ENCODE assay signal across 8 mouse cellular contexts in genomic region chr10:94034876-94035657, GRCm38 (mm10). TPM values are rescaled to one million over a fixed set of nuclear protein-coding genes. Genes with fewer than 3 reads are reported as not detected.
A peak's percentile ranks its signal among the peaks of the same experiment; 100 is the strongest.
DNase-seq lines count a peak whose midpoint lies in the region; ATAC-seq and TF ChIP-seq lines count a peak whose summit lies in the region.

No protein-coding gene starts in this region.

- peak overlapping the region; percentile 81 to 93 (median 86) for H3K4me3 ChIP-seq in CH12.LX (replicated peaks in 1 of 3; ENCODE audit: low read depth in 2 of 3, low read length in 2 of 3, poor library complexity in 1 of 3)
- H3K4me3 ChIP-seq in kidney, postnatal 0 days (replicated peaks; ENCODE audit: low read depth, low read length), result peak overlapping the region; percentile 91

- TF ChIP-seq EP300 in CH12.LX (IDR thresholded peaks at IDR 0.05; ENCODE audit: low read length), result no peak

- H3K4me2 ChIP-seq in CH12.LX (ENCODE audit: insufficient read depth, low read depth, poor library complexity, severe bottlenecking), result peak overlapping the region; percentile 57
- peak overlapping the region; percentile 55 for H3K4me2 ChIP-seq in kidney, postnatal 0 days (ENCODE audit: low read length)

- no peaks in the 10 kb centered on the region for H3K27me3 ChIP-seq in CH12.LX (replicated peaks)
- H3K27me3 ChIP-seq in kidney, postnatal 0 days (ENCODE audit: insufficient read depth, low read length), result no peaks in the 10 kb centered on the region

- ATAC-seq in kidney, postnatal 0 days (replicated peaks; ENCODE audit: low FRiP score, low read depth), result peak; percentile 82

- in situ Hi-C loops in CH12.LX (cut with MboI; ENCODE audit: low pct_ligation_motif_present, low pct_unique_long_range_greater_than_20kb, low sequenced_read_pairs), result loop anchor here (5.0 kb wide), 1 partner anchor 72 kb away; no protein-coding TSS in a partner anchor

- peak; percentile 81 for DNase-seq in adrenal gland, adult 2 months
- no peak for DNase-seq in adrenal gland, adult 8-10 months
- peak; percentile 34 for DNase-seq in CH12.LX (ENCODE audit: extremely low read depth)
- DNase-seq in cerebellum, postnatal 14 days, result peak; percentile 76 to 78
- peak; percentile 52 for DNase-seq in gastrocnemius, postnatal 14 days
- peak; percentile 71 for DNase-seq in kidney, postnatal 0 days (ENCODE audit: low spot score)
- DNase-seq in lung, postnatal 10 days, result peak; percentile 74
- peak; percentile 58 for DNase-seq in right cerebral cortex, postnatal 4 days

- no peak overlapping the region for H3K27ac ChIP-seq in CH12.LX (ENCODE audit: insufficient read depth, low read depth)
- peak overlapping the region; percentile 63 for H3K27ac ChIP-seq in kidney, postnatal 0 days

- no peak for TF ChIP-seq CTCF in CH12.LX (conservative IDR thresholded peaks at IDR 0.05 in 1 of 2, IDR thresholded peaks at IDR 0.05 in 1 of 2; ENCODE audit: low read depth in 2 of 2, low read length in 2 of 2)
- no peak for TF ChIP-seq CTCF in kidney, postnatal 0 days (IDR thresholded peaks at IDR 0.05; ENCODE audit: low read depth)

- intact Hi-C loops in gastrocnemius, postnatal 14 days (cut with DNase I; ENCODE audit: low total_unique reads), result loop anchor here (5.0 kb wide), 1 partner anchor 82 kb away; no protein-coding TSS in a partner anchor

- dilution Hi-C loops in CH12.LX (cut with MboI; ENCODE audit: extremely low pct_ligation_motif_present, extremely low pct_unique_long_range_greater_than_20kb, low sequenced_read_pairs), result no loop called here

- H3K79me2 ChIP-seq in CH12.LX (replicated peaks; ENCODE audit: control insufficient read depth, extremely low read depth, insufficient read depth, poor library complexity, severe bottlenecking), result peaks cover 61% of the 10 kb centered on the region

- no peak for TF ChIP-seq RAD21 in CH12.LX (IDR thresholded peaks at IDR 0.05; ENCODE audit: low read depth, low read length)

- peaks cover under 1 to 24% of the 10 kb centered on the region in 2 experiments for H3K36me3 ChIP-seq in CH12.LX (replicated peaks in 1 of 2; ENCODE audit: control insufficient read depth in 1 of 2, insufficient read depth in 1 of 2, low read length in 1 of 2)
- H3K36me3 ChIP-seq in kidney, postnatal 0 days (ENCODE audit: insufficient read depth, low read length), result no peaks in the 10 kb centered on the region

- H3K9ac ChIP-seq in CH12.LX (ENCODE audit: insufficient read depth, low read depth), result peak overlapping the region; percentile 83
- peak overlapping the region; percentile 78 for H3K9ac ChIP-seq in kidney, postnatal 0 days (ENCODE audit: low read depth, low read length)

- H3K9me3 ChIP-seq in CH12.LX (replicated peaks; ENCODE audit: low read length), result no peaks in the 10 kb centered on the region
- no peaks in the 10 kb centered on the region for H3K9me3 ChIP-seq in kidney, postnatal 0 days (replicated peaks; ENCODE audit: low read length)

- WGBS in kidney, postnatal 0 days, result 1% methylated on average over 30 of the region's 30 CpGs

- no peak for TF ChIP-seq POLR2A in CH12.LX (IDR thresholded peaks at IDR 0.05; ENCODE audit: low read depth, low read length)

- peaks cover 0 to 38% of the 10 kb centered on the region in 2 experiments; a peak in 3 of 4 replicates for H3K4me1 ChIP-seq in CH12.LX (ENCODE audit: control insufficient read depth in 1 of 2, insufficient read depth in 2 of 2)
- no peaks in the 10 kb centered on the region for H3K4me1 ChIP-seq in kidney, postnatal 0 days (replicated peaks; ENCODE audit: insufficient read depth, low read length)

TF ChIP-seq in CH12.LX, 34 proteins besides CTCF, POLR2A, EP300 and RAD21:
- TF ChIP-seq MXI1 (IDR thresholded peaks at IDR 0.05; ENCODE audit: low read depth, low read length), result peak; percentile 72; the same call in 1 of the 2 replicates
- no peak for TF ChIP-seq ZC3H11A (IDR thresholded peaks at IDR 0.05; ENCODE audit: low read depth, low read length)
- TF ChIP-seq SIN3A (IDR thresholded peaks at IDR 0.05; ENCODE audit: low read length), result peak; percentile 76
- TF ChIP-seq PAX5 (IDR thresholded peaks at IDR 0.05; ENCODE audit: low read length), result no peak
- 0 out of 2 replicates have a peak, but pooled peaks have one; percentile 28 for TF ChIP-seq TBP (conservative IDR thresholded peaks at IDR 0.05; ENCODE audit: low read depth, low read length)
- peak; percentile 47; the same call in 1 of the 2 replicates for TF ChIP-seq BHLHE40 (IDR thresholded peaks at IDR 0.05; ENCODE audit: low read depth, low read length)

RNA-seq across cellular contexts. Expression of gene Vezt, which starts 0.6 kb away (rescaled TPM):
- 10 to 100 TPM; 20.9 to 22.1 TPM for total RNA-seq in adrenal gland, adult 2 months (2021)
- polyA plus RNA-seq in adrenal gland, adult 2 months (2012; rRNA removed), result 4.6 and 6.6 TPM in 2 replicates
- 10 to 100 TPM; 18.4 to 30.9 (median 25.1) TPM for total RNA-seq in adrenal gland, adult 8-10 months (2022)
- total RNA-seq in CH12.LX (2012; rRNA removed), result 18.0 and 18.8 TPM in 2 replicates
- 17.2 and 18.4 TPM in 2 replicates for total RNA-seq in CH12.LX (2014; rRNA removed)
- polyA plus RNA-seq in CH12.LX (2012; ENCODE audit: insufficient read length, low read depth), result 21.2 and 26.5 TPM in 2 replicates
- 10 to 100 TPM; 20.4 to 21.2 TPM for total RNA-seq in gastrocnemius, postnatal 14 days (2021)
- 20.8 and 22.0 TPM in 2 replicates for polyA plus RNA-seq in kidney, postnatal 0 days (2015; fragmentation: Nextera tagmentation; extraction: Ambion mirVana)

RNA-seq across cellular contexts. Expression of gene Fgd6, which starts 0.7 kb away (rescaled TPM):
- total RNA-seq in adrenal gland, adult 2 months (2021), result 1 to 10 TPM; 4.5 to 5.6 TPM
- polyA plus RNA-seq in adrenal gland, adult 2 months (2012; rRNA removed), result 0.64 and 0.80 TPM in 2 replicates
- 1 to 10 TPM; 4.5 to 6.5 (median 5.7) TPM for total RNA-seq in adrenal gland, adult 8-10 months (2022)
- total RNA-seq in CH12.LX (2012; rRNA removed) (5.0 and 7.2 TPM in 2 replicates), CH12.LX (2014; rRNA removed) (3.0 and 3.3 TPM in 2 replicates)
- 4.7 and 5.0 TPM in 2 replicates for polyA plus RNA-seq in CH12.LX (2012; ENCODE audit: insufficient read length, low read depth)
- 1 to 10 TPM; 2.1 to 2.5 TPM for total RNA-seq in gastrocnemius, postnatal 14 days (2021)
- polyA plus RNA-seq in kidney, postnatal 0 days (2015; fragmentation: Nextera tagmentation; extraction: Ambion mirVana), result 2.3 TPM in 2 replicates
